Mouse (Mus musculus): ENCODE data around the gene Galntl5. TPM values are rescaled to one million over a fixed set of nuclear protein-coding genes. Genes with fewer than 3 reads are reported as not detected.
"Not testable (repeated sequence)": the region's sequence is repeated elsewhere in the genome, so short reads cannot be mapped to it uniquely, and the experiment has no call there.

The Galntl5 gene
- total RNA-seq, 4 experiments from 2014 or later, result not detected

GRCm38 (mm10) chr5:25211872-25212271, 30.6 kb downstream of the Galntl5 start:
- DNase-seq, result no peak

- DNase-seq, result not testable (repeated sequence)
Observed at GRCm38 (mm10) chr5:25213216-25213615, 32.0 kb downstream of the Galntl5 start.

- DNase-seq, result no peak
Observed at GRCm38 (mm10) chr5:25215006-25215405, 33.7 kb downstream of the Galntl5 start.

GRCm38 (mm10) chr5:25221604-25222003, 40.3 kb downstream of the Galntl5 start, which contains the start of gene Galnt11:
Gene Galnt11, plus strand, starts transcription at chr5:25221904.
- no peak for DNase-seq

GRCm38 (mm10) chr5:25222752-25223702, 41.8 kb downstream of the Galntl5 start, which contains the start of gene E130116L18Rik:
Gene E130116L18Rik, minus strand, starts transcription at chr5:25223153.
- DNase-seq, result peak; percentile 80

GRCm38 (mm10) chr5:25224377-25224776, 43.1 kb downstream of the Galntl5 start:
- not testable (repeated sequence) for DNase-seq

GRCm38 (mm10) chr5:25243101-25243500, 61.8 kb downstream of the Galntl5 start:
- no peak for DNase-seq

GRCm38 (mm10) chr5:25245806-25246472, 64.7 kb downstream of the Galntl5 start:
- DNase-seq, result no peak

GRCm38 (mm10) chr5:25246473-25246865, 65.2 kb downstream of the Galntl5 start:
- DNase-seq, result no peak

- no peak for DNase-seq
Observed at GRCm38 (mm10) chr5:25247036-25247435, 65.8 kb downstream of the Galntl5 start.

GRCm38 (mm10) chr5:25252423-25252822, 71.2 kb downstream of the Galntl5 start:
- no peak for DNase-seq

GRCm38 (mm10) chr5:25252825-25253544, 71.7 kb downstream of the Galntl5 start:
- DNase-seq, result no peak

- no peak for DNase-seq
Observed at GRCm38 (mm10) chr5:25254491-25254890, 73.2 kb downstream of the Galntl5 start.

- DNase-seq, result no peak
Observed at GRCm38 (mm10) chr5:25256686-25257085, 75.4 kb downstream of the Galntl5 start.

- no peak for DNase-seq
Observed at GRCm38 (mm10) chr5:25261452-25261851, 80.2 kb downstream of the Galntl5 start.

GRCm38 (mm10) chr5:25262266-25262665, 81.0 kb downstream of the Galntl5 start:
- DNase-seq, result no peak

- DNase-seq, result no peak
Observed at GRCm38 (mm10) chr5:25268258-25268888, 87.1 kb downstream of the Galntl5 start.

Small RNA genes lying within 50 kb of the gene (microRNA-seq; reads per million reads assigned to microRNA genes)
- 0 reads per million in 2 experiments for gene Gm26051

Other genes with a start within 250 kb of the Galntl5 start
- 10 to 100 TPM; 30.7 to 56.0 (median 42.9) TPM for gene Prkag2, start 80.8 kb upstream of the Galntl5 start, total RNA-seq (2022)
- 10 to 100 TPM; 39.9 to 46.9 (median 44.8) TPM for gene Galnt11, start 40.4 kb downstream of the Galntl5 start, total RNA-seq (2022)
- not detected for gene E130116L18Rik, start 41.7 kb downstream of the Galntl5 start, total RNA-seq (2022)